Mouse (Mus musculus): ENCODE measurements around the gene Diras1. TPM values are rescaled to one million over a fixed set of nuclear protein-coding genes. Genes with fewer than 3 reads are reported as not detected.
A peak's percentile ranks its signal among the peaks of the same experiment; 100 is the strongest.

Gene Diras1
- polyA plus RNA-seq, 1 experiment from 2014 or later: 0.08 TPM

GRCm38 (mm10) chr10:81024346-81024937 lies 1.0 kb downstream of the Diras1 start:
- H3K4me1 ChIP-seq: peaks cover 32% of the 10 kb centered on the region
- H3K27ac ChIP-seq: no peak overlapping the region
- no peak for DNase-seq (ENCODE audit: low spot score)
- 0 out of 2 replicates have a peak overlapping the region, but pooled peaks have one; percentile 51 for H3K4me3 ChIP-seq
- H3K36me3 ChIP-seq: no peaks in the 10 kb centered on the region
- WGBS: 72% methylated on average over 5 of the region's 5 CpGs
- no peaks in the 10 kb centered on the region for H3K9me3 ChIP-seq
- H3K27me3 ChIP-seq (ENCODE audit: insufficient read depth, poor library complexity, severe bottlenecking): peaks cover 74% of the 10 kb centered on the region

GRCm38 (mm10) chr10:81022744-81023143 lies 2.7 kb downstream of the Diras1 start:
- H3K4me3 ChIP-seq: no peak overlapping the region
- H3K9me3 ChIP-seq: no peaks in the 10 kb centered on the region
- no peaks in the 10 kb centered on the region for H3K36me3 ChIP-seq
- H3K4me1 ChIP-seq: peaks cover 33% of the 10 kb centered on the region
- 61% methylated on average over 8 of the region's 8 CpGs for WGBS
- H3K27me3 ChIP-seq (ENCODE audit: insufficient read depth, poor library complexity, severe bottlenecking): peaks cover 66% of the 10 kb centered on the region
- DNase-seq (ENCODE audit: low spot score): no peak
- H3K27ac ChIP-seq: no peak overlapping the region

GRCm38 (mm10) chr10:81021547-81022110 lies 3.8 kb downstream of the Diras1 start:
- Histone ChIP-seq H3K9me3 (no peaks in the 10 kb centered on the region), H3K27ac (no peak overlapping the region), H3K4me3 (peak overlapping the region; percentile 39), H3K36me3 (no peaks in the 10 kb centered on the region), H3K4me1 (peaks cover 24% of the 10 kb centered on the region), H3K27me3 (ENCODE audit: insufficient read depth, poor library complexity, severe bottlenecking) (peaks cover 66% of the 10 kb centered on the region)
- no peak for DNase-seq (ENCODE audit: low spot score)
- 8% methylated on average over 26 of the region's 26 CpGs for WGBS

DNA sequence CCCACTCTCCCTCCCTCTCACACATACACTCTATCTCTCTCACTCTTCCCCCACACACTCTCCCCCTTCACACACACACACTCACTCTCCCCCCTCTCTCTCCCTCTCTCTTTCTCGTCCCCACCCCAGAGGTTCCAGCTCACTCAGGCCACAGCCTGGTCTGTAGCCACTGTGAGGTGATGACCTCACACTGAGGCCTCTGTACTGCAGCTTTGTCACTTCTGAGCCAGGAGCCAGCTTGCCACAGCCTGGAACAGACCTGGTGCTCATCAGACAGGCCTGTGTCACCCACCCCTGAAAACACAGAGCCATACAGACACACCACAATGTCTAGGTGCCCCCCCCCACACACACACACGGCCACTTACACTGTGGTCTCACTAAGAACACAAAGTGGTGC lies 5.3 kb downstream of the Diras1 start:
- DNase-seq (ENCODE audit: low spot score): no peak
- Histone ChIP-seq H3K36me3 (no peaks in the 10 kb centered on the region), H3K4me3 (no peak overlapping the region), H3K4me1 (peaks cover 20% of the 10 kb centered on the region), H3K9me3 (no peaks in the 10 kb centered on the region), H3K27me3 (ENCODE audit: insufficient read depth, poor library complexity, severe bottlenecking) (peaks cover 51% of the 10 kb centered on the region), H3K27ac (no peak overlapping the region)
- WGBS: 53% methylated on average over 2 of the region's 2 CpGs

GRCm38 (mm10) chr10:81019687-81020086 lies 5.8 kb downstream of the Diras1 start:
- Histone ChIP-seq H3K27ac (no peak overlapping the region), H3K36me3 (no peaks in the 10 kb centered on the region), H3K4me1 (peaks cover 20% of the 10 kb centered on the region), H3K4me3 (no peak overlapping the region), H3K9me3 (no peaks in the 10 kb centered on the region), H3K27me3 (ENCODE audit: insufficient read depth, poor library complexity, severe bottlenecking) (peaks cover 46% of the 10 kb centered on the region)
- 72% methylated on average over 6 of the region's 6 CpGs for WGBS
- no peak for DNase-seq (ENCODE audit: low spot score)

GRCm38 (mm10) chr10:81018326-81018725 lies 7.1 kb downstream of the Diras1 start:
- H3K9me3 ChIP-seq: no peaks in the 10 kb centered on the region
- no peak overlapping the region for H3K4me3 ChIP-seq
- H3K27me3 ChIP-seq (ENCODE audit: insufficient read depth, poor library complexity, severe bottlenecking): peaks cover 42% of the 10 kb centered on the region
- WGBS: 33% methylated on average over 10 of the region's 10 CpGs
- DNase-seq (ENCODE audit: low spot score): no peak
- H3K4me1 ChIP-seq: peaks cover 22% of the 10 kb centered on the region
- H3K36me3 ChIP-seq: no peaks in the 10 kb centered on the region
- no peak overlapping the region for H3K27ac ChIP-seq

GRCm38 (mm10) chr10:81016645-81017044 lies 8.8 kb downstream of the Diras1 start:
- no peaks in the 10 kb centered on the region for H3K9me3 ChIP-seq
- no peak for DNase-seq (ENCODE audit: low spot score)
- WGBS: 7% methylated on average over 7 of the region's 7 CpGs
- peaks cover 38% of the 10 kb centered on the region for H3K27me3 ChIP-seq (ENCODE audit: insufficient read depth, poor library complexity, severe bottlenecking)
- no peaks in the 10 kb centered on the region for H3K36me3 ChIP-seq
- H3K27ac ChIP-seq: no peak overlapping the region
- H3K4me3 ChIP-seq: no peak overlapping the region
- peaks cover 17% of the 10 kb centered on the region for H3K4me1 ChIP-seq

- H3K4me1 ChIP-seq: peaks cover 14% of the 10 kb centered on the region
- H3K36me3 ChIP-seq: no peaks in the 10 kb centered on the region
- WGBS: 81% methylated on average over 2 of the region's 2 CpGs
- H3K4me3 ChIP-seq: no peak overlapping the region
- DNase-seq (ENCODE audit: low spot score): no peak
- H3K27me3 ChIP-seq (ENCODE audit: insufficient read depth, poor library complexity, severe bottlenecking): peaks cover 29% of the 10 kb centered on the region
- no peaks in the 10 kb centered on the region for H3K9me3 ChIP-seq
- H3K27ac ChIP-seq: no peak overlapping the region
These were observed 9.8 kb downstream of the Diras1 start for GRCm38 (mm10) chr10:81015666-81016065.

DNA sequence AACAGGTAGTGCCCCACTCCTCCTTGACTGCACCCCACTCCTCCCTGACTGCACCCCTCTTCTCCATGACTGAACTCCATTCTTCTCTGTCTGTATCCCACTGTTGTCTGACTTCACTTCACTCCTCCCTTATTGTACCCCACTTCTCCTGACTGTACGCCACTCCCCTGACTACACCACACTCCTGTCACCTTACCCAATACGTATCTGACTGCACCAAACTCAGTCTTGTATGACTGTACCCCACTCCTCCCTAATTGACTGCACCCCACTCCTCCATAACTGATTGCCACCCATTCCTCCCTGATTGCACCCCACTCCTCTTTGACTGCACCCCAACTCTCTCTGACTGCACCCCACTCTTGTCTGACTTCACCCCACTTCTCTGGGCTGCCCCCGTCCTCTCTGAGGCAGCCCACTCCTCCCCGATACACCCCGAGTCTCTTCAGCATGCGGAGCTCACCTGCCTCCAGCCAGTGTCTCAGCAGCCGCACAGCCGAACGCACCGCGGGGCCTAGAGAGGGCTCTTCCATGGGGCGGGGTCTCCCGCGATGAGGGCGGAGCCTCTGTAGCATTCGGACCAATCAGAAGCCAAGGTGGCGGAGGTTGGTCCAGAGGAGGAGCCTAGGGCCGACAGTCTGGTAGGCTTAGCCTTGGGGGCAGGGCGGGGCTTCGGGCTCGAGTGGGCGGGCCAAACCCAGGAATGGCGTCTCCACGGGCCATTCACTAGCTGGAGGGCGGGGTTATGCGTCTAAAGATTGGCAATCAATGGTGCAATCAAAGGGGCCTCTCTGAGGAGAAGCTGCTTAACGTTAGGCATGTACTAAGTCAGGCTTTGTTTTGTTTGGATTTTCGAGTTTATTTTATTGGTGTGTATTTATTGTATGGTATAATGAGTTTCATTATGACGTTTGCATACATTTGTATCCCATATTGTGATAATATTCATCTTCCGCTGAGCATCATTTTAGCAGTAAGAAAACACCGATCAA lies 10.8 kb downstream of the Diras1 start, which contains the start of gene Gng7:
Gene Gng7, minus strand, starts transcription at position 553 of the 992 bp plus-strand sequence.
- Histone ChIP-seq H3K36me3 (no peaks in the 10 kb centered on the region), H3K4me1 (peaks cover 13% of the 10 kb centered on the region), H3K27me3 (ENCODE audit: insufficient read depth, poor library complexity, severe bottlenecking) (peaks cover 21% of the 10 kb centered on the region), H3K4me3 (peak within 1 kb of the TSS; percentile 49), H3K9me3 (no peaks in the 10 kb centered on the region), H3K27ac (no peak within 1 kb of the TSS)
- 11% methylated on average over 31 of the region's 31 CpGs for WGBS
- peak; percentile 96 for DNase-seq (ENCODE audit: low spot score)

GRCm38 (mm10) chr10:81010851-81011250 lies 14.6 kb downstream of the Diras1 start:
- Histone ChIP-seq H3K4me1 (peaks cover 11% of the 10 kb centered on the region), H3K4me3 (no peak overlapping the region), H3K27ac (no peak overlapping the region), H3K27me3 (ENCODE audit: insufficient read depth, poor library complexity, severe bottlenecking) (peaks cover 21% of the 10 kb centered on the region), H3K36me3 (no peaks in the 10 kb centered on the region), H3K9me3 (no peaks in the 10 kb centered on the region)
- DNase-seq (ENCODE audit: low spot score): no peak
- 70% methylated on average over 6 of the region's 6 CpGs for WGBS

DNA sequence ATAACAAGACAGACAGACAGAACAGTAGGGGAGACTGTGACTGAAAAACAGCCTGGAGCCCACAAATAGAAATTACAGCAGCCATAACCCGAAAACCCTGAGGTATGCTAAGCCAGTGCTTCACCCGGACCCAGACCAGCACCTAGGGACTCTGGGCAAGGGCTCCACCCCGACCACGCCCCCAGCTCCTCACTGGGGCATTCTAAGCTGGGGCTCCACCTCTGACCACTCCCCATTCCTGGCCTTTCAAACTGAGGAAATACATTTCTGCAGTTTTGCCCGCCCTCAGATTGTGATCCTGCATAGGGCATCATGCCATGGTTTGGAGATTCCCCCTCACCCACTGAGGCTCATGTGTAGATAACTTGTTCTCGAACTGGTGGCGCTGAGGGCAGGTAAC lies 18.2 kb downstream of the Diras1 start:
- DNase-seq (ENCODE audit: low spot score): no peak

DNA sequence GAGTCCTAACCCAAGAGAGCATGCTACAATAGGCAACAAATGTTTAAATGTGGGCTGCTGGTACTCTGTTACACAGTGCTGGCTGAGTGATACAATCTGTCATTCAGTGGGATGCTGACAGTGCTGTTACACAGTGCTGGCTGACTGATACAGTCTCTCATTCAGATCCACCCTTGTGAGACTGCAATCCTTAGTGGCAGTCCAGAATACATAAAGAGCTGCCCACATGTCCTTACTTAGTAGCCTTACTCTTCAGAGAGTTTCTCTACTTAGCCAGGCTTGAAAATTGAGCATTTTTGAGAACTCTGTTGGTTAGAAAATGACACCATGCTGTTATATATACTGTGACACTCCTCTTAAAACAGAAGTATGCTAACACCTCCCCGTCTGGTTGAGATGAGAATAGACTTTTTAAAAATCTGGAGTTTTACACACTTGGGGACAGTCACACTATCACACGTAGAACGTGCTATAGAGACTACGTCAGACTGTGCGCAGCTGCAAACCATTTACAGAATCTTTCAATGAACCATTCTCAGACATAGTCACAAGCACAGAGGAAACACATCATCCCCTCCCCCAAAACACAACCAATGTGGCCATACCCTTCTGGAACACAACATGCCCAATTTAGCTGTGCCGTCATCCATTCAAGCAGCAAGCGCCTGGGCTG lies 19.3 kb downstream of the Diras1 start:
- Histone ChIP-seq H3K9me3 (no peaks in the 10 kb centered on the region), H3K27ac (no peak overlapping the region), H3K4me1 (peaks cover 13% of the 10 kb centered on the region), H3K4me3 (no peak overlapping the region), H3K36me3 (no peaks in the 10 kb centered on the region), H3K27me3 (ENCODE audit: insufficient read depth, poor library complexity, severe bottlenecking) (peaks cover 7% of the 10 kb centered on the region; the same call in 1 of the 2 replicates)
- WGBS: 85% methylated on average over 7 of the region's 7 CpGs
- no peak for DNase-seq (ENCODE audit: low spot score)

More for the DNA sequence above, 18.2 kb downstream of the Diras1 start:
- H3K4me1 ChIP-seq: 0 out of 2 replicates have a peak, but pooled peaks cover 5% of the 10 kb centered on the region
- no peaks in the 10 kb centered on the region for H3K36me3 ChIP-seq
- no peak overlapping the region for H3K4me3 ChIP-seq
- no peaks in the 10 kb centered on the region for H3K9me3 ChIP-seq
- H3K27me3 ChIP-seq (ENCODE audit: insufficient read depth, poor library complexity, severe bottlenecking): peaks cover 3% of the 10 kb centered on the region; the same call in 1 of the 2 replicates
- WGBS: 32% methylated on average over 7 of the region's 7 CpGs
- H3K27ac ChIP-seq: no peak overlapping the region
